Comparison of ENCODE assay signal across 17 mouse cellular contexts in genomic region chr9:115624721-115625496, GRCm38 (mm10).
DNase-seq lines count a peak whose midpoint lies in the region.
"Had no signal": no experiment of that assay in that cellular context is flagged by ENCODE, and none has a peak within 500 bp of the region (broad histone marks: within the 10 kb centered on the region; RNA-seq: fewer than 3 reads in every experiment).

No protein-coding gene starts in this region.

- DNase-seq in right cerebral cortex, adult 18-20 months, result peak; percentile 17
- no peak for DNase-seq in right cerebral cortex, adult 2 months (ENCODE audit: low spot score in 2 of 2)
- DNase-seq in induced T-regulatory cell, adult 2 months (ENCODE audit: low read depth), result peak; percentile 50
- DNase-seq in thymus, postnatal 10 days (ENCODE audit: low spot score in 2 of 2), result peak; percentile 37 to 47
- no peak for DNase-seq in cerebellum, postnatal 36 days
- no peak for DNase-seq in adrenal gland, postnatal 36 days
- DNase-seq in layer of hippocampus, postnatal 36 days, result no peak
- DNase-seq: adrenal gland, adult 8-10 months; cerebellum, adult 11 months; cerebellum, adult 9-11 months; gastrocnemius, postnatal 10 days; heart, postnatal 4 days; kidney, adult 18-20 months; kidney, postnatal 25 days; left cerebral cortex, postnatal 4 days; liver, postnatal 0 days; right cerebral cortex, postnatal 4 days had no signal

Comparison
In these comparisons a context has a peak if more than half of its experiments do, and no peak if none do; other contexts are left out.
1. DNase-seq: peak in right cerebral cortex, adult 18-20 months (single experiment), induced T-regulatory cell, adult 2 months (single experiment) and thymus, postnatal 10 days (2 of 2); none in right cerebral cortex, adult 2 months (0 of 2), cerebellum, postnatal 36 days (0 of 2), adrenal gland, postnatal 36 days (0 of 2) and layer of hippocampus, postnatal 36 days (0 of 2).